Mouse (Mus musculus) liver, postnatal 0 days (tissue): Measurements from ENCODE around the gene Cyp4a29. TPM values are rescaled to one million over a fixed set of nuclear protein-coding genes. Genes with fewer than 3 reads are reported as not detected.
A peak's percentile ranks its signal among the peaks of the same experiment; 100 is the strongest.
"Not testable (repeated sequence)": the region's sequence is repeated elsewhere in the genome, so short reads cannot be mapped to it uniquely, and the experiment has no call there.

Experiments used
- ATAC-seq: fragments of 200-750 bp; cut with Nextera tagmentation; 2 replicates; pipeline ENCODE4 v1.8.0; 2017; ENCODE audit warnings: mild to moderate bottlenecking, moderate library complexity
- DNase-seq: peaks from one replicate; pipeline ENCODE4 v3.0.0-alpha.2; 2016
- H3K27ac ChIP-seq: fragments of 300-500 bp; sonication (generic); 2 replicates; pipeline ENCODE4 v1.5.1; 2014; ENCODE audit warnings: antibody characterized with exemption, moderate library complexity, mild to moderate bottlenecking, low read depth
- H3K27me3 ChIP-seq: fragments of 300-500 bp; sonication (generic); 2 replicates; pipeline ENCODE4 v1.6.1; 2014; ENCODE audit warnings: low read length, control low read depth, mixed read lengths; ENCODE audit not compliant: insufficient read depth
- H3K36me3 ChIP-seq: fragments of 300-500 bp; sonication (generic); replicated peaks from 2 replicates; pipeline ENCODE4 v1.6.1; 2014; ENCODE audit warnings: mild to moderate bottlenecking, control low read depth, low read length, moderate library complexity, mixed read lengths; ENCODE audit not compliant: insufficient read depth
- H3K4me1 ChIP-seq: fragments of 300-500 bp; sonication (generic); 2 replicates; pipeline ENCODE4 v1.6.1; 2014; ENCODE audit warnings: antibody characterized with exemption, mild to moderate bottlenecking, control low read depth; ENCODE audit not compliant: insufficient read depth
- H3K4me2 ChIP-seq: fragments of 300-500 bp; sonication (generic); 2 replicates; pipeline ENCODE4 v1.6.1; 2014; ENCODE audit warnings: low read depth, mild to moderate bottlenecking, low read length, moderate library complexity, mixed read lengths
- H3K4me3 ChIP-seq: fragments of 300-500 bp; sonication (generic); 2 replicates; pipeline ENCODE4 v1.5.1; 2014; ENCODE audit warnings: low read depth, low read length
- H3K9ac ChIP-seq: fragments of 300-500 bp; sonication (generic); replicated peaks from 2 replicates; pipeline ENCODE4 v1.6.1; 2014; ENCODE audit warnings: mild to moderate bottlenecking, moderate library complexity
- H3K9me3 ChIP-seq: fragments of 300-500 bp; sonication (generic); 2 replicates; pipeline ENCODE4 v1.6.1; 2016; ENCODE audit warnings: mild to moderate bottlenecking, control low read depth, low read length, mixed read lengths
- CTCF ChIP-seq: sonication (generic); IDR thresholded peaks from 2 replicates; pipeline ENCODE4 v1.5.1; 2016; ENCODE audit warnings: antibody characterized with exemption, low read depth
- WGBS: fragments of 180-500 bp; shearing (Covaris S2); extraction: QIAGEN DNeasy Blood & Tissue Kit; methylation state at CpG from one replicate; pipeline ENCODE4 v1.1.7; 2014; ENCODE audit not compliant: insufficient replicate concordance; 5-methylcytosine and 5-hydroxymethylcytosine counted together
- polyA plus RNA-seq: library from polyadenylated mRNA; unstranded; fragments of >200 nt; fragmentation: Nextera tagmentation; extraction: Ambion mirVana; gene quantifications from 2 replicates; pipeline ENCODE4 v1.2.1, GENCODE M21; 2015

Cyp4a29 gene
- polyA plus RNA-seq, 1 experiment from 2014 or later, result not detected

DNA sequence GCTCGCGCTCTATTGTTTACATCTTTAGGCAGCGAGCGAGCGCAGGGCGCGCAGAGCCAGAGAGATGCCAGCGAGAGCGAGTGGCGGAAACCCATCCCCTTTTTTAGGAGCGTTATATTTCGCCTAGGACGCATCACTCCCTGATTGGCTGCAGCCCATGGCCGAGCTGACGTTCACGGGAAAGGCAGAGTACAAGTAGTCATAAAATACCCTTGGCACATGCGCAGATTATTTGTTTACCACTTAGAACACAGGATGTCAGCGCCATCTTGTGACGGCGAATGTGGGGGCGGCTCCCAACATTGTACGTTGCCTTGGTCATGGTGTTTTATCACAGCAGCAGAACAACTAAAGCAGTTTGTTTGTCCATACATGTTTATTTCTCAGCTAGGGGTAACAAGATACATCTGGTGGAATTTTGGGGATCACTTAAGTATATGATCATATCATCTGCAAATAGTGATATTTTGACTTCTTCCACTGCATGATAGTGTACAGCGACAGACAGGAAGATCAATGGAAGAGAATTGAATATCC, 39.4 kb downstream of the Cyp4a29 start:
- ATAC-seq, result peak; percentile 54
- H3K27ac ChIP-seq, result 0 out of 2 replicates have a peak overlapping the region, but pooled peaks have one; percentile 29
- not testable (repeated sequence) for DNase-seq, H3K9me3 ChIP-seq, H3K4me1 ChIP-seq, H3K9ac ChIP-seq, H3K36me3 ChIP-seq, H3K27me3 ChIP-seq
- WGBS, result 12% methylated on average over 18 of the region's 23 CpGs
- peak; percentile 24; the same call in 1 of the 2 replicates for TF ChIP-seq CTCF
- peak overlapping the region; percentile 61 for H3K4me2 ChIP-seq
- peak overlapping the region; percentile 26 for H3K4me3 ChIP-seq

DNA sequence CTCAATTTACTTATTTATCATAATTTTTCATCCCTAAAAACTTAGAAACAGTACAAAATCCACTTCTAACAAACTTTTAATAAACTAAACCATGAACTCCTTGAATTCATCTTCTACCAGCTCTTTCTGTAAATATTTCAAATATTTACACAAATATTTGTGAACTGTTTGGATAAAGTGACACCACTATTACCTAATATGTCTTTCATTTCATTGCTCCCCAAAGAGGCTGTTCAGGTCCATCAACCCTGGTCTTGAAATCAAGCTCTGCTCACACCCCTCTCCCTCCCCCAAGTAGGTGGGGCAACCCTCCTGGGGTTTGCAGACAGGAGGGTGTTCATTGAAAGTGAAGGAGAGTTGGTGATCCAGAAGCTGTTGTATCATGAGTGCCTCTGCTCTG, 56.9 kb downstream of the Cyp4a29 start, which contains the start of gene Cyp4a12a:
Cyp4a12a (plus strand) TSS at position 301 of the 400 bp plus-strand sequence.
- not testable (repeated sequence) for H3K36me3 ChIP-seq, DNase-seq, ATAC-seq, H3K4me3 ChIP-seq, H3K27me3 ChIP-seq, H3K4me2 ChIP-seq, H3K4me1 ChIP-seq, H3K9ac ChIP-seq, H3K27ac ChIP-seq, H3K9me3 ChIP-seq

Other genes with a start within 250 kb of the Cyp4a29 start
- 3.3 and 3.4 TPM in 2 replicates for gene Stil, start 241.9 kb upstream of the Cyp4a29 start, polyA plus RNA-seq
- 8.3 and 8.9 TPM in 2 replicates for gene Tal1, start 185.7 kb upstream of the Cyp4a29 start, polyA plus RNA-seq
- 18.6 and 22.2 TPM in 2 replicates for gene Pdzk1ip1, start 153.4 kb upstream of the Cyp4a29 start, polyA plus RNA-seq
- gene Cyp4x1, start 107.8 kb upstream of the Cyp4a29 start, polyA plus RNA-seq, result 0.04 and 0.06 TPM in 2 replicates
- gene Cyp4a12a, start 57.0 kb downstream of the Cyp4a29 start, polyA plus RNA-seq, result 5.6 and 7.6 TPM in 2 replicates
- 1.8 TPM in 2 replicates for gene Cyp4a12b, start 169.5 kb downstream of the Cyp4a29 start, polyA plus RNA-seq
- gene Cyp4a30b, start 210.5 kb downstream of the Cyp4a29 start, polyA plus RNA-seq, result not detected in 2 replicates